Mouse (Mus musculus) megakaryocyte, embryonic 14.5 days (primary cell): Measurements from ENCODE around the gene P2rx5.

Experiments used
- FLI1 ChIP-seq: IDR thresholded peaks from 2 replicates; pipeline ENCODE4 v1.6.1; 2012; ENCODE audit warnings: low read length, inconsistent platforms, mixed read lengths
- GATA1 ChIP-seq: IDR thresholded peaks from 3 replicates; pipeline ENCODE4 v1.6.1; 2012; ENCODE audit warnings: mixed read lengths, low read length, inconsistent platforms, borderline replicate concordance

DNA sequence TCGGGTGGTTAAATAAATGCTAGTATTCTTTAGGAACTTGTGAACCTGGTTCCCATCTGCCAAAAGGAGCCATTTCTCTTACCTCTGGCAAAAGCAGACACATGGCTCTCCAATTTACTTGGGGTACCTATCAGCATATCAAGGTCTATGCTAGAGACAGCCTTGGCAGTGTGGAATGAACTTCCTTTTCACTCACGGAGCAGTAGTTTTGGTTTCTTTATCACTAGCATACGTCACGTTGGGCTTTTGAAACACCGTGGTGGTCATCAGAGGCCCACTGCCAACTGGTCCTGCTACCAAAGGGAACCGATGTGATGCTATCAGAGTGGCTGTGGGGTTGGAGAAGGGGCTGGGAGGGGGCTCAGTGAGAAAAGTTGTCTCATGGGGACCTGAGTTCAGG, 27.2 kb upstream of the P2rx5 start:
- TF ChIP-seq GATA1 (no peak), FLI1 (no peak)
